Mouse (Mus musculus) brain, embryonic 14.5 days (tissue): ENCODE results near the gene 4931422A03Rik.

Experiments
- CTCF ChIP-seq: fragments of 200-500 bp; IDR thresholded peaks from 2 replicates; pipeline ENCODE4 v1.5.1; 2012; ENCODE audit warnings: inconsistent platforms, mild to moderate bottlenecking, moderate library complexity, borderline replicate concordance; ENCODE audit not compliant: insufficient read depth, insufficient read length; ENCODE audit errors: extremely low read depth
- POLR2A ChIP-seq: fragments of 200-500 bp; IDR thresholded peaks from 2 replicates; pipeline ENCODE4 v1.6.1; 2012; ENCODE audit warnings: mild to moderate bottlenecking, inconsistent platforms, borderline replicate concordance; ENCODE audit not compliant: poor library complexity, insufficient read depth, insufficient read length, severe bottlenecking; ENCODE audit errors: extremely low read depth

DNA sequence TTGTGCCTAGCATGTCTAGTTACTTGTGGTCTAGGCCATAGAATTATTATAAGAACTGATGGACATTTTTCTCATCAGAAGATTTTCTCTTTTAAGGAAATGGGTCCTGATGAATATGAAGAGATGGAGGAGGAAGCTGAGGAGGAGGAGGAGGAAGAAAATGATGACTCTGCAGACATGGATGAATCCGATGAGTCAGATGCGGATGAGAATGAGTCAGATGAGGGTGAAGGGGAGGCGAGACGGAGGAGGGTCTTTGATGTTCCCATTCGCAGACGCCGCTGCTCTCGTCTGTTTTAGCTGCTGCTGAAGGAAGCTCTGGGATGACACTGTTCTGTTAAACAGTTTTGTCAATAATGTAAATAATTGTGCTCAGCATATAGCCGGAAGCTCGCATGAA is 31.6 kb upstream of the 4931422A03Rik start:
- TF ChIP-seq CTCF (no peak), POLR2A (no peak)
